Mouse (Mus musculus) naive thymus-derived CD4-positive, alpha-beta T cell, adult 5 months (primary cell): ENCODE data around the gene Slc4a7. TPM values are rescaled to one million over a fixed set of nuclear protein-coding genes. Genes with fewer than 3 reads are reported as not detected.

ENCODE experiments used
- polyA plus RNA-seq: library from polyadenylated mRNA; unstranded; fragments of 100-300 nt; shearing (Covaris generic); gene quantifications from one replicate; pipeline ENCODE4 v1.2.1, GENCODE M21; 2017

Gene Slc4a7
- 30.4 TPM for polyA plus RNA-seq

DNA sequence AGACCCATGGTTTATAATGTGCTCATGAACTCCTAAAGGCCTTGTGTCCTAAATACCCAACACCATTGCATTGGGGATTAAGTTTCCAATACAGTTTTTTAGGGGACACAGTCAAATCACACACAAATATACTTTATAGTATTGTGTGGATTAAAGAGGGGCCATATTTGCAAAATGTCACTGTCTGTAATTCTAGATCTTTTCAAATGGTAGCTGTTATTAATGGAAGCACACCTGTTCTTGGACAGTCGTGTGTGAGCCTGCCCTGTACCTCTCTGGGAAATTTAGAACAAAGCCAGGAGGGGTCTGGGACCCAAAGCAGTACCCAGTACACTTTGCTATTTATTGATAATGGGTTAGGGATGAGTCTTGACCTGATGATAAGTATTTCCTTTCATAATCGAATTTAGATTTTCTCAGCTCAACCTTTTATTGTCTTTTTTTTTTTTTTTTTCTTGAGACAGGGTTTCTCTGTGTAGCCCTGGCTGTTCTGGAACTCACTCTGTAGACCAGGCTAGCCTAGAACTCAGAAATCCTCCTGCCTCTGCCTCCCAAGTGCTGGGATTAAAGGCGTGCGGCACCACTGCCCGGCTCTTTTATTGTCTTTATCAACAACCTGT is at the start of gene Slc4a7:
TSS of gene Slc4a7 (plus strand) at position 570 of the 620 bp plus-strand sequence.

DNA sequence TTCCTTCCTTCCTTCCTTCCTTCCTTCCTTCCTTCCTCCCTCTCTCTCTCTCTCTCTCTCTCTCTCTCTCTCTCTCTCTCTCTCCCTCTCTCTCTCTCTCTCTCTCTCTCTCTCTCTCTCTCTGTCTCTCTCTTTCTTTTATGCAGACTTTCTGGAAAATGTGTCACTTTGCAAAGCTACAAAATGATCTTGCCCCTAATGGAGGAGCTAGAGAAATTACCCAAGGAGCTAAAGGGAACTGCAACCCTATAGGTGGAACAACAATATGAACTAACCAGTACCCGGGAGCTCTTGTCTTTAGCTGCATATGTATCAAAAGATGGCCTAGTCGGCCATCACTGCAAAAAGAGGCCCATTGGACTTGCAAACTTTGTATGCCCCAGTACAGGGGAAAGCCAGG is 101.0 kb downstream of the Slc4a7 start, which contains the start of gene Nek10:
TSS of gene Nek10 (plus strand) at position 301 of the 400 bp plus-strand sequence.

Other genes starting within 250 kb of the Slc4a7 start
- gene Nek10, start 101.1 kb downstream of the Slc4a7 start, polyA plus RNA-seq: not detected